Mouse (Mus musculus): Measurements from ENCODE around the gene Cpne7.

DNA sequence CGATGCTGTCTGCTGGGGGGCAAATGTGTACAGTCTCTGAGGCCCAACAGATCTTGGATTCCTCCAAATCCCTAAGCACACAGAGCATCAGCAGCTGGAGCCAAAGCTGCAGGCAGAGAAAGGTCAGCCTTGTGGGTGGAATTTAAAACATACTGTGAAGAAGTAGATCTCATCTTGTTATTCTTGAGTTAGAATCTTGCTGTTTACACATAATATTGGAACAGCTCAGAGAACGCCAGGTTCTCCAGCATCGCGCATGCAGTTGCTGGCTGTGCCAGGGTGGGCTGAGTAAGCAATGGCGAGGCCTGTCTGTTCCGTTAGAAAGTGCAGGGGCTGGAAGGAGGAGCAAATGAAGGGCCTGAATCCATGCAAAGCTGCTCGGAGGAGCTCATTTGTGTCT lies 29.2 kb downstream of the Cpne7 start:
- TF ChIP-seq CTCF (IDR thresholded peaks at IDR 0.05; ENCODE audit: low read depth, low read length) (no peak), POLR2A (IDR thresholded peaks at IDR 0.05; ENCODE audit: insufficient read depth, low read length) (no peak)

All from ES-Bruce4 (cell line).